Mouse (Mus musculus) hindbrain, embryonic 11.5 days (tissue): Measurements from ENCODE around the gene Akt2. TPM values are rescaled to one million over a fixed set of nuclear protein-coding genes. Genes with fewer than 3 reads are reported as not detected.
"Not testable (repeated sequence)": the region's sequence is repeated elsewhere in the genome, so short reads cannot be mapped to it uniquely, and the experiment has no call there.

Experiments used
- ATAC-seq: fragments of 200-750 bp; cut with Nextera tagmentation; 2 replicates; pipeline ENCODE4 v1.8.0; 2017; ENCODE audit warnings: mild to moderate bottlenecking, moderate TSS enrichment, moderate library complexity; ENCODE audit not compliant: low FRiP score
- DNase-seq: peaks from one replicate; pipeline ENCODE4 v3.0.0-alpha.2; 2015; ENCODE audit warnings: low spot score
- H3K27ac ChIP-seq: fragments of 300-500 bp; sonication (generic); 2 replicates; pipeline ENCODE4 v1.5.1; 2014; ENCODE audit warnings: mild to moderate bottlenecking, low read depth, low read length
- H3K27me3 ChIP-seq: fragments of 300-500 bp; sonication (generic); 2 replicates; pipeline ENCODE4 v1.6.1; 2014; ENCODE audit warnings: mild to moderate bottlenecking, low read length, moderate library complexity, mixed read lengths; ENCODE audit not compliant: control insufficient read depth, insufficient read depth
- H3K36me3 ChIP-seq: fragments of 300-500 bp; sonication (generic); 2 replicates; pipeline ENCODE4 v1.6.1; 2014; ENCODE audit warnings: mild to moderate bottlenecking, low read length, moderate library complexity, mixed read lengths; ENCODE audit not compliant: control insufficient read depth, insufficient read depth
- H3K4me1 ChIP-seq: fragments of 300-500 bp; sonication (generic); replicated peaks from 2 replicates; pipeline ENCODE4 v1.6.1; 2014; ENCODE audit warnings: low read length, mixed read lengths; ENCODE audit not compliant: control insufficient read depth, insufficient read depth
- H3K4me2 ChIP-seq: fragments of 300-500 bp; sonication (generic); replicated peaks from 2 replicates; pipeline ENCODE4 v1.6.1; 2014; ENCODE audit warnings: mild to moderate bottlenecking, low read depth, low read length
- H3K4me3 ChIP-seq: fragments of 300-500 bp; sonication (generic); 2 replicates; pipeline ENCODE4 v1.5.1; 2014; ENCODE audit warnings: low read depth, low read length
- H3K9ac ChIP-seq: fragments of 300-500 bp; sonication (generic); 2 replicates; pipeline ENCODE4 v1.6.1; 2014; ENCODE audit warnings: low read depth, low read length
- H3K9me3 ChIP-seq: fragments of 300-500 bp; sonication (generic); 2 replicates; pipeline ENCODE4 v1.6.1; 2016; ENCODE audit warnings: low read length; ENCODE audit not compliant: control insufficient read depth
- WGBS: fragments of 180-500 bp; shearing (Covaris S2); extraction: QIAGEN DNeasy Blood & Tissue Kit; methylation state at CpG from one replicate; pipeline ENCODE4 v1.1.7; 2014; 5-methylcytosine and 5-hydroxymethylcytosine counted together
- polyA plus RNA-seq: library from polyadenylated mRNA; unstranded; fragments of >200 nt; fragmentation: Nextera tagmentation; extraction: Ambion mirVana; gene quantifications from 2 replicates; pipeline ENCODE4 v1.2.1, GENCODE M21; 2014

Akt2 gene
- polyA plus RNA-seq, 1 experiment from 2014 or later, result 67.5 TPM

GRCm38 (mm10) chr7:27613751-27614499 lies 22.6 kb downstream of the Akt2 start:
- Histone ChIP-seq H3K27me3 (no peaks in the 10 kb centered on the region), H3K36me3 (0 out of 2 replicates have a peak, but pooled peaks cover 2% of the 10 kb centered on the region), H3K9me3 (no peaks in the 10 kb centered on the region), H3K4me3 (no peak overlapping the region), H3K9ac (no peak overlapping the region), H3K4me2 (no peak overlapping the region), H3K27ac (peak overlapping the region; percentile 56), H3K4me1 (no peaks in the 10 kb centered on the region)
- DNase-seq, result peak; percentile 34
- peak; percentile 59 for ATAC-seq
- WGBS, result 63% methylated on average over 8 of the region's 8 CpGs

GRCm38 (mm10) chr7:27621028-27621427 lies 29.7 kb downstream of the Akt2 start:
- Histone ChIP-seq H3K27ac (no peak overlapping the region), H3K4me3 (no peak overlapping the region), H3K4me1 (no peaks in the 10 kb centered on the region), H3K9me3 (no peaks in the 10 kb centered on the region), H3K27me3 (no peaks in the 10 kb centered on the region), H3K9ac (no peak overlapping the region), H3K4me2 (no peak overlapping the region), H3K36me3 (peaks cover 5% of the 10 kb centered on the region; the same call in 1 of the 2 replicates)
- DNase-seq (no peak), ATAC-seq (no peak)
- 84% methylated on average over 6 of the region's 6 CpGs for WGBS

- no peak for DNase-seq
- WGBS, result 78% methylated on average over 1 of the region's 1 CpGs
- peaks cover 4% of the 10 kb centered on the region; the same call in 1 of the 2 replicates for H3K36me3 ChIP-seq
These were observed 30.9 kb downstream of the Akt2 start for GRCm38 (mm10) chr7:27622234-27622633.

GRCm38 (mm10) chr7:27624967-27625366 lies 33.6 kb downstream of the Akt2 start:
- no peak for DNase-seq
- Histone ChIP-seq H3K36me3 (no peaks in the 10 kb centered on the region), H3K9ac (no peak overlapping the region), H3K4me1 (no peaks in the 10 kb centered on the region), H3K4me3 (no peak overlapping the region), H3K9me3 (no peaks in the 10 kb centered on the region), H3K4me2 (no peak overlapping the region), H3K27me3 (no peaks in the 10 kb centered on the region), H3K27ac (no peak overlapping the region)
- no peak for ATAC-seq

More at GRCm38 (mm10) chr7:27622234-27622633, 30.9 kb downstream of the Akt2 start:
- H3K4me3 ChIP-seq, result no peak overlapping the region
- no peaks in the 10 kb centered on the region for H3K27me3 ChIP-seq
- H3K9me3 ChIP-seq, result no peaks in the 10 kb centered on the region
- H3K4me2 ChIP-seq, result no peak overlapping the region
- no peak overlapping the region for H3K27ac ChIP-seq
- H3K4me1 ChIP-seq, result no peaks in the 10 kb centered on the region
- H3K9ac ChIP-seq, result no peak overlapping the region
- no peak for ATAC-seq

- ATAC-seq (no peak), DNase-seq (no peak)
- no peak overlapping the region for H3K27ac ChIP-seq
- H3K4me1 ChIP-seq, result no peaks in the 10 kb centered on the region
- H3K36me3 ChIP-seq, result 0 out of 2 replicates have a peak, but pooled peaks cover 2% of the 10 kb centered on the region
- H3K9me3 ChIP-seq, result no peaks in the 10 kb centered on the region
- WGBS, result 88% methylated on average over 7 of the region's 7 CpGs
- H3K27me3 ChIP-seq, result no peaks in the 10 kb centered on the region
- no peak overlapping the region for H3K4me2 ChIP-seq
- no peak overlapping the region for H3K9ac ChIP-seq
- H3K4me3 ChIP-seq, result no peak overlapping the region
These were observed 36.4 kb downstream of the Akt2 start for GRCm38 (mm10) chr7:27627707-27628106.

- H3K27me3 ChIP-seq, result no peaks in the 10 kb centered on the region
- H3K4me2 ChIP-seq, result no peak overlapping the region
- no peak overlapping the region for H3K27ac ChIP-seq
- no peaks in the 10 kb centered on the region for H3K9me3 ChIP-seq
- H3K9ac ChIP-seq, result no peak overlapping the region
- ATAC-seq (no peak), DNase-seq (no peak)
- H3K4me1 ChIP-seq, result no peaks in the 10 kb centered on the region
- 0 out of 2 replicates have a peak, but pooled peaks cover 2% of the 10 kb centered on the region for H3K36me3 ChIP-seq
- whole genome bisulfite sequencing, result 98% methylated on average over 6 of the region's 6 CpGs
- no peak overlapping the region for H3K4me3 ChIP-seq
These were observed 36.8 kb downstream of the Akt2 start for GRCm38 (mm10) chr7:27628190-27628589.

- H3K9ac ChIP-seq, ATAC-seq, H3K4me3 ChIP-seq, H3K4me2 ChIP-seq, H3K9me3 ChIP-seq, H3K36me3 ChIP-seq, DNase-seq, H3K27me3 ChIP-seq, H3K4me1 ChIP-seq, H3K27ac ChIP-seq: not testable (repeated sequence)
- 92% methylated on average over 7 of the region's 7 CpGs for WGBS
These were observed 37.5 kb downstream of the Akt2 start for GRCm38 (mm10) chr7:27628816-27629215.

GRCm38 (mm10) chr7:27631439-27631838 lies 40.1 kb downstream of the Akt2 start:
- DNase-seq (no peak), ATAC-seq (no peak)
- 91% methylated on average over 4 of the region's 4 CpGs for WGBS
- no peak overlapping the region for H3K4me2 ChIP-seq
- no peak overlapping the region for H3K4me3 ChIP-seq
- H3K4me1 ChIP-seq, result no peaks in the 10 kb centered on the region
- no peaks in the 10 kb centered on the region for H3K9me3 ChIP-seq
- H3K27me3 ChIP-seq, result no peaks in the 10 kb centered on the region
- no peak overlapping the region for H3K27ac ChIP-seq
- H3K36me3 ChIP-seq, result peaks cover 2% of the 10 kb centered on the region; the same call in 1 of the 2 replicates
- no peak overlapping the region for H3K9ac ChIP-seq

- Histone ChIP-seq H3K4me3 (no peak overlapping the region), H3K27ac (no peak overlapping the region), H3K36me3 (peaks cover 2% of the 10 kb centered on the region; the same call in 1 of the 2 replicates), H3K4me1 (no peaks in the 10 kb centered on the region), H3K9me3 (no peaks in the 10 kb centered on the region), H3K9ac (no peak overlapping the region), H3K27me3 (no peaks in the 10 kb centered on the region), H3K4me2 (no peak overlapping the region)
- DNase-seq, result no peak
- no peak for ATAC-seq
- 89% methylated on average over 6 of the region's 6 CpGs for WGBS
These were observed 41.8 kb downstream of the Akt2 start for GRCm38 (mm10) chr7:27633166-27633565.
